Mouse (Mus musculus): ENCODE results near the gene Kcnh3. TPM values are rescaled to one million over a fixed set of nuclear protein-coding genes. Genes with fewer than 3 reads are reported as not detected.

The Kcnh3 gene
- total RNA-seq, 2 experiments from 2014 or later = 161 to 175 TPM

DNA sequence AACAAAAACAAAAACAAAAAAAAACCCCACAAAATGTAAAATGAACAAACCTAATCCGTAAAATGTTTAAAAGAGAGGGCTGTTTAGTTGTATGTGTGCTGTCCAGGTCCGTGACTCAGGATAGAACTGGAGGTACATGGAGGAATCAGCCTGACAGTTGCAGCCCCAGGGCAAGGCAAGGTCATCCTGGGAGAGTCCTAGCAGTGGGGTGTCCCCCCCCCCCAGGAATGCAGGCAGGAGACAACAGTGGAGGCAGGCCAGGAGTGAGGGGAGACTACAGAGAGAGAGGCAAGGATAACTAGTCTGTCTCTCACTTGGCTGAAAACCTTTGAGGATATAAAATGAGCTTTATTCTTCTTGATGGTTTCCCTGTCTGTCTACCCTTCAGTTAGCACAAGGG is 39.7 kb downstream of the Kcnh3 start:
- intact Hi-C loops (cut with DNase I) = loop anchor here (5.0 kb wide), 1 partner anchor 42 kb away; the partner anchor contains the start of gene Kcnh3
- DNase-seq (ENCODE audit: low spot score in 2 of 2) = no peak

- intact Hi-C loops (cut with DNase I) = loop anchor here (5.0 kb wide), 1 partner anchor 58 kb away; no protein-coding TSS in a partner anchor
- peak; percentile 85 to 86 for DNase-seq (ENCODE audit: low spot score in 2 of 2)
Observed at GRCm38 (mm10) chr15:99265679-99266078, 41.0 kb downstream of the Kcnh3 start.

GRCm38 (mm10) chr15:99276095-99276494 is 51.4 kb downstream of the Kcnh3 start:
- DNase-seq (ENCODE audit: low spot score in 2 of 2) = no peak
- intact Hi-C loops (cut with DNase I) = no loop called here

GRCm38 (mm10) chr15:99278271-99278670 is 53.6 kb downstream of the Kcnh3 start:
- no peak for DNase-seq (ENCODE audit: low spot score in 2 of 2)
- intact Hi-C loops (cut with DNase I) = no loop called here

DNA sequence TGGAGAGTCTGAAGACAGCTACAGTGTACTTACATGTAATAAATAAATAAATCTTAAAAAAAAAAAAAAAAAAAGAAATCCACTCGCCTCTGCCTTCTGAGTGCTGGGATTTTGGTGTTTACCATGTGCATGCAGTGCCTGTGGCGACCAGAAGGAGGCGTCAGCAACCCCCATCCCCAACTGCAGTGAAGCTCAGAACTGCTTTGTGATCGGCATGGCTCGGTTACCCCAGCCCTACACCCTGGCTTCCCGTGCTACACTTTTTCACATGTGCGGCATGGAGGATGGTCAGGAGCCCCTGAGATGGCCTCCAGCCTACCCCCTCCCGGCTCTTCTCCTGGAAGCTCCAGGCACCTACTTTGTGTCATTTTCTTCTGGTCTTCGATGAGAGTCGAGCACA is 58.8 kb downstream of the Kcnh3 start:
- intact Hi-C loops (cut with DNase I) = no loop called here
- no peak for DNase-seq (ENCODE audit: low spot score in 2 of 2)

DNA sequence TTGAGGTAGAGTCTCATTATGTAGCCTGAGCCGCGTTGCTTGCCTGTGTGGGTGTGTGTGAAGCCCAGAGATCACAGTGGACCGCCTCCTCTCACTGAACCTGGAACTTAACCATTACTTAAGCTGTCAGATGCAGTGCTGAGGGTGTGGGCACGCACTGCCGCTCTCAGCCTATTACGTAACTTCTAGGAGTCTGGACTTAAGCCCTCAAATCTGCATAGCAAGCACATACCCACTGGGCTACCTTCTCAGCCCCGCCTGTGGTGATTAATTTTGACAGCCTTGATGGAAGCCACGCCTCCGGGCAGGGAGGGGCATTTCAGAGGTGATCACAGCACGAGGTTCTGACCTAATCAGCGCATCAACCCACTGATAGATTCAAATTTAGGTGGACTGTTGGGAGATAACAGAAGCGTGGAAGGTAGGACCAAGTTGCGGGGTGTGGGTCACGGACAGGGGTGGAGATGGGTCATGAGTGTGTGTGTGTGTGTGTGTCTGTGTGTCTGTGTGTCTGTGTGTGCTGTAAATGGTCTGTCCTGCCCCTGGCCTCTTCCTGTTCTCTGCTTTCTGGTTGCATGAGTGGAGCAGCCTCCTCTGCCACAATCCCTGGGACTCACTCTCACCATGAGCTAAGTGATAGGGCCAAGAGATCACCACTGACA is 60.0 kb downstream of the Kcnh3 start:
- intact Hi-C loops (cut with DNase I) = no loop called here
- no peak for DNase-seq (ENCODE audit: low spot score in 2 of 2)

GRCm38 (mm10) chr15:99285189-99285535 is 60.5 kb downstream of the Kcnh3 start:
- intact Hi-C loops (cut with DNase I) = no loop called here
- DNase-seq (ENCODE audit: low spot score in 2 of 2) = no peak

DNA sequence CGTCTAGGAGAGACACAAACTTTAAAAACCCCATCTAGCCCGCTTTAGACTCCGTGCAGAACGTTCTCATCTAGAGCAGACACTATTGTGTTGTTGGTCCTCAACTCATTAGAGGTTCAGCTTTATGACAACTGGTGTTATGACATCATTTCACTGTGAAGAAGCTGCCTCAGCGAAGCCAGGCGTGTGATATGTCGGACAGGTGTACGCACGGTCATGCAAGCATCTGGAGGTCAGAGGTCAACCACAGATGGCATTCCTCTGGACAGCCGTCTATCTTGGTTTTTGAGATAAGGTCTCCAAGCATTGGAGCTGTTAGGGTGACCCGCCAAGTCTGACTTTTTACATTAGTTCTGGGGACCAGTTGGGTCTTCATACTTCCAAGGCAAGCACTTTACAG is 65.9 kb downstream of the Kcnh3 start:
- no peak for DNase-seq (ENCODE audit: low spot score in 2 of 2)
- intact Hi-C loops (cut with DNase I) = no loop called here

Other genes with a start within 250 kb of the Kcnh3 start
- 100 to 1,000 TPM; 129 to 142 TPM for gene Tuba1c, start 195.0 kb upstream of the Kcnh3 start, total RNA-seq (2021)
- gene Prph, start 169.7 kb upstream of the Kcnh3 start, total RNA-seq (2021) = 1 to 10 TPM; 1.7 to 6.2 TPM
- gene Troap, start 150.3 kb upstream of the Kcnh3 start, total RNA-seq (2021) = 1 to 10 TPM; 1.0 to 1.1 TPM
- gene C1ql4, start 137.0 kb upstream of the Kcnh3 start, total RNA-seq (2021) = not detected
- not detected for gene Dnajc22, start 131.7 kb upstream of the Kcnh3 start, total RNA-seq (2021)
- gene Spats2, start 98.9 kb upstream of the Kcnh3 start, total RNA-seq (2021) = 10 to 100 TPM; 36.7 to 37.2 TPM
- gene Mcrs1, start 27.1 kb downstream of the Kcnh3 start, total RNA-seq (2021) = 10 to 100 TPM; 93.7 to 99.6 TPM
- gene Prpf40b, start 70.2 kb downstream of the Kcnh3 start, total RNA-seq (2021) = 10 to 100 TPM; 95.4 to 99.5 TPM
- gene Fam186b, start 71.0 kb downstream of the Kcnh3 start, total RNA-seq (2021) = 1 to 10 TPM; 1.7 to 2.2 TPM
- gene Fmnl3, start 145.6 kb downstream of the Kcnh3 start, total RNA-seq (2021) = 10 to 100 TPM; 11.3 to 13.4 TPM
- 100 to 1,000 TPM; 330 to 349 TPM for gene Tmbim6, start 168.0 kb downstream of the Kcnh3 start, total RNA-seq (2021)
- 10 to 100 TPM; 27.6 to 35.6 TPM for gene Nckap5l, start 232.9 kb downstream of the Kcnh3 start, total RNA-seq (2021)
- 1 to 10 TPM; 4.7 to 4.8 TPM for gene Bcdin3d, start 249.9 kb downstream of the Kcnh3 start, total RNA-seq (2021)

Data from left cerebral cortex, postnatal 14 days (tissue).